Mouse (Mus musculus) MEL (cell line): ENCODE data around the gene Atoh8. TPM values are rescaled to one million over a fixed set of nuclear protein-coding genes. Genes with fewer than 3 reads are reported as not detected.

Experiments used
- DNase-seq: peaks from one replicate; pipeline ENCODE4 v3.0.0; 2011; ENCODE audit warnings: low read depth, low spot score
- H3K27ac ChIP-seq: 2 replicates; pipeline ENCODE4 v1.5.1; 2012; ENCODE audit warnings: low read depth, mild to moderate bottlenecking, control low read depth, low read length, moderate library complexity; ENCODE audit not compliant: control insufficient read depth
- H3K27me3 ChIP-seq, 2 experiments: fragments of 150-350 bp in 1 of 2; sonication (generic) in 1 of 2; 2 replicates each; pipeline ENCODE4 v1.6.1; 2012; ENCODE audit warnings: low read length in 2 of 2, mild to moderate bottlenecking in 2 of 2, improper control_type of control experiment in 1 of 2, moderate library complexity in 1 of 2; ENCODE audit not compliant: insufficient read depth in 2 of 2, control insufficient read depth in 1 of 2
- H3K36me3 ChIP-seq, 2 experiments: 2 replicates each; pipeline ENCODE4 v1.6.1; 2012 to 2014; ENCODE audit warnings: low read length in 2 of 2, improper control_type of control experiment in 1 of 2, inconsistent platforms in 1 of 2, mild to moderate bottlenecking in 1 of 2; ENCODE audit not compliant: insufficient read depth in 2 of 2, control insufficient read depth in 1 of 2
- H3K4me1 ChIP-seq, 2 experiments: fragments of 150-350 bp in 1 of 2; sonication (generic) in 1 of 2; 2 replicates each; pipeline ENCODE4 v1.6.1; 2012; ENCODE audit warnings: low read length in 2 of 2, improper control_type of control experiment in 1 of 2, mild to moderate bottlenecking in 1 of 2; ENCODE audit not compliant: insufficient read depth in 2 of 2, control insufficient read depth in 1 of 2
- H3K4me3 ChIP-seq, 2 experiments: fragments of 150-350 bp in 1 of 2; sonication (generic) in 1 of 2; 2 replicates each; pipeline ENCODE4 v1.5.1; 2012; ENCODE audit warnings: low read depth in 2 of 2, low read length in 2 of 2, mild to moderate bottlenecking in 2 of 2, moderate library complexity in 2 of 2, control low read depth in 1 of 2, improper control_type of control experiment in 1 of 2; ENCODE audit not compliant: control insufficient read depth in 1 of 2, insufficient read depth in 1 of 2
- H3K79me2 ChIP-seq: 2 replicates; pipeline ENCODE4 v1.6.1; 2012; ENCODE audit warnings: mild to moderate bottlenecking, low read length, moderate library complexity; ENCODE audit not compliant: control insufficient read depth, poor library complexity, insufficient read depth
- H3K9ac ChIP-seq: 2 replicates; pipeline ENCODE4 v1.6.1; 2012; ENCODE audit warnings: low read depth, mild to moderate bottlenecking, control low read depth, low read length, moderate library complexity; ENCODE audit not compliant: control insufficient read depth, poor library complexity, severe bottlenecking
- H3K9me3 ChIP-seq: fragments of 150-350 bp; sonication (generic); replicated peaks from 2 replicates; pipeline ENCODE4 v1.6.1; 2012; ENCODE audit warnings: mild to moderate bottlenecking, low read length, improper control_type of control experiment, moderate library complexity; ENCODE audit not compliant: insufficient read depth
- BHLHE40 ChIP-seq: IDR thresholded peaks from 2 replicates; pipeline ENCODE4 v1.6.1; 2012; ENCODE audit warnings: low read depth, mild to moderate bottlenecking, inconsistent platforms, low read length, improper control_type of control experiment, borderline replicate concordance
- CHD1 ChIP-seq: IDR thresholded peaks from 2 replicates; pipeline ENCODE4 v1.6.1; 2012; ENCODE audit warnings: low read depth, mild to moderate bottlenecking, inconsistent platforms, low read length, improper control_type of control experiment
- E2F4 ChIP-seq: IDR thresholded peaks from 2 replicates; pipeline ENCODE4 v1.6.1; 2011; ENCODE audit warnings: low read depth, low read length, improper control_type of control experiment, borderline replicate concordance
- ELF1 ChIP-seq: IDR thresholded peaks from 2 replicates; pipeline ENCODE4 v1.6.1; 2014; ENCODE audit warnings: low read depth, mild to moderate bottlenecking, inconsistent platforms, low read length, improper control_type of control experiment, moderate library complexity
- EP300 ChIP-seq, 2 experiments: IDR thresholded peaks; 2 replicates each; pipeline ENCODE4 v1.6.1; 2011; ENCODE audit warnings: improper control_type of control experiment in 2 of 2, low read length in 2 of 2, low read depth in 1 of 2, mild to moderate bottlenecking in 1 of 2
- JUND ChIP-seq: IDR thresholded peaks from 2 replicates; pipeline ENCODE4 v1.6.1; 2011; ENCODE audit warnings: low read depth, mild to moderate bottlenecking, improper control_type of control experiment, low read length
- KAT2A ChIP-seq: conservative IDR thresholded peaks from 2 replicates; pipeline ENCODE4 v1.6.1; 2012; ENCODE audit warnings: low read depth, low read length, improper control_type of control experiment, inconsistent platforms
- MAX ChIP-seq: IDR thresholded peaks from 2 replicates; pipeline ENCODE4 v1.6.1; 2011; ENCODE audit warnings: low read length, improper control_type of control experiment
- MXI1 ChIP-seq: IDR thresholded peaks from 2 replicates; pipeline ENCODE4 v1.6.1; 2011; ENCODE audit warnings: mild to moderate bottlenecking, low read depth, low read length, improper control_type of control experiment
- MYC ChIP-seq: IDR thresholded peaks from 2 replicates; pipeline ENCODE4 v1.6.1; 2011; ENCODE audit warnings: low read depth, mild to moderate bottlenecking, low read length, improper control_type of control experiment, moderate library complexity
- POLR2AphosphoS2 ChIP-seq: IDR thresholded peaks from 2 replicates; pipeline ENCODE4 v1.6.1; 2011; ENCODE audit warnings: low read length, improper control_type of control experiment
- SIN3A ChIP-seq: IDR thresholded peaks from 2 replicates; pipeline ENCODE4 v1.6.1; 2012; ENCODE audit warnings: low read length, improper control_type of control experiment, inconsistent platforms
- TBP ChIP-seq: IDR thresholded peaks from 2 replicates; pipeline ENCODE4 v1.8.0; 2011; ENCODE audit warnings: low read depth, low read length, improper control_type of control experiment
- TCF12 ChIP-seq: IDR thresholded peaks from 2 replicates; pipeline ENCODE4 v1.6.1; 2014; ENCODE audit warnings: low read depth, mild to moderate bottlenecking, inconsistent platforms, low read length, improper control_type of control experiment, moderate library complexity
- USF2 ChIP-seq, 2 experiments: IDR thresholded peaks; 2 replicates each; pipeline ENCODE4 v1.6.1; 2011 to 2012; ENCODE audit warnings: improper control_type of control experiment in 2 of 2, low read length in 2 of 2, borderline replicate concordance in 1 of 2, inconsistent platforms in 1 of 2, low read depth in 1 of 2, mild to moderate bottlenecking in 1 of 2; ENCODE audit not compliant: insufficient read depth in 1 of 2
- ZNF384 ChIP-seq: IDR thresholded peaks from 2 replicates; pipeline ENCODE4 v1.6.1; 2012; ENCODE audit warnings: low read depth, mild to moderate bottlenecking, inconsistent platforms, low read length, improper control_type of control experiment
- polyA plus RNA-seq, 2 experiments: library from polyadenylated mRNA; stranded (reverse) in 1 of 2; unstranded in 1 of 2; fragments of >175 nt in 1 of 2; fragments of >200 nt in 1 of 2; gene quantifications; 2 replicates each; pipeline versions ENCODE4 v1.2.1 to v1.2.4; 2012; ENCODE audit warnings: low replicate concordance in 2 of 2, low read depth in 1 of 2; ENCODE audit not compliant: insufficient read length in 2 of 2, insufficient read depth in 1 of 2, missing spikeins in 1 of 2
- total RNA-seq: library from RNA; depleted of rRNA; stranded (reverse); fragments of 300-350 nt; gene quantifications from 2 replicates; pipeline ENCODE4 v1.2.3, GENCODE M21; 2012

Gene Atoh8
- total and polyA plus RNA-seq, 3 experiments: not detected

DNA sequence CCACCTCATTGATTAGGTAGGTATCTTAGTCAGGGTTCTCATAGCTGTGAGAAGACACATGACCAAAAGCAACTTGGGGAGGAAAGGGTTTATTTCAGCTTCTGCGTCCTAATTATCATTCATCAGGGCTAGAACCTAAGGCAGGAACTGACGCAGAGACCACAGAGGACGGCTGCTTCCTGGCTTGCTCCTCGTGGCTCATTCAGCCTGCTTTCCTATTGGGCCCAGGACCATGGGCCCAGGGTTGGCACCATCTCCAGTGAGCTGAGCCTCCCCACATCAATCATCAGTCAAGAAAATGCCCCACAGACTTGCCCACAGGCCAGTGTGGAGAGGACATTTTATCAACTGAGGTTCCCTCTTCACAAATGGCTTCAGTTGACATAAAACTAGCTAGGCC is 40.1 kb upstream of the Atoh8 start:
- Histone ChIP-seq H3K9me3 (no peaks in the 10 kb centered on the region), H3K79me2 (no peaks in the 10 kb centered on the region), H3K27me3 (no peaks in the 10 kb centered on the region), H3K36me3 (peaks cover 0 to 23% of the 10 kb centered on the region in 2 experiments; a peak in 2 of 4 replicates), H3K4me3 (no peak overlapping the region), H3K27ac (no peak overlapping the region), H3K4me1 (peaks cover 11 to 24% of the 10 kb centered on the region in 2 experiments)
- DNase-seq: no peak
- TF ChIP-seq KAT2A (no peak), SIN3A (no peak), POLR2AphosphoS2 (no peak), MXI1 (no peak), BHLHE40 (no peak), ZNF384 (no peak), USF2 (IDR thresholded peaks at IDR 0.05; ENCODE audit: borderline replicate concordance in 1 of 2, insufficient read depth in 1 of 2, low read depth in 1 of 2, low read length in 2 of 2) (no peak), TBP (no peak), TCF12 (no peak), E2F4 (no peak), ELF1 (no peak), EP300 (IDR thresholded peaks at IDR 0.05; ENCODE audit: low read depth in 1 of 2, low read length in 2 of 2) (no peak), MYC (no peak), MAX (no peak), CHD1 (no peak), JUND (no peak)
- TF ChIP-seq, all 39 proteins: peak for 0
- H3K9ac ChIP-seq: no peak overlapping the region

DNA sequence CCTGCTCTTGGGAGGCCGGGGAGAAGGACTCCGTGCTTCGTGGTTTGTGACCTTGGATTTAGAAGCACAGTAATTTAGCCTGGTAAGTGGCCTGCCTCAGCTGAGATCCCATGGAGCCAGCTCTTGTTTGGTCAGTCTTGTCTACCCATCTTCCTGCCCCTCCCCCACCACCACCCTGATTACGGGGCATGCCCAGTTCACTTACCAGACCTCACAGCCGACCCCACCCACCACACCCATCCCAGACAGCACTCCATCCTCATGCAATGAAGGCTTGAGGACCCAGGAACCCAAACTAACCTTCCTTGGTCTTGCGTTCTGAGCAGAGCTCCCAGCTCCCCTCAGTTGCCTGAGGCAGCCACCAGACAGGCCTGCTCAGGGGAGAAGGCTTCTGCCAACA is 37.8 kb upstream of the Atoh8 start:
- Histone ChIP-seq H3K27ac (no peak overlapping the region), H3K27me3 (peaks cover 0 to 4% of the 10 kb centered on the region in 2 experiments; a peak in 2 of 4 replicates), H3K36me3 (peaks cover 0 to 2% of the 10 kb centered on the region in 2 experiments; a peak in 2 of 4 replicates), H3K9ac (no peak overlapping the region), H3K4me3 (no peak overlapping the region), H3K4me1 (peaks cover 0 to 5% of the 10 kb centered on the region in 2 experiments; a peak in 3 of 4 replicates), H3K79me2 (no peaks in the 10 kb centered on the region), H3K9me3 (no peaks in the 10 kb centered on the region)
- TF ChIP-seq ZNF384: no peak
- DNase-seq: no peak
